Mouse (Mus musculus) cerebellum, adult 11 months (tissue): ENCODE data around the gene Gab1.

ENCODE experiments used
- DNase-seq: peaks from one replicate; pipeline ENCODE4 v3.0.0; 2022

Gene Gab1

DNA sequence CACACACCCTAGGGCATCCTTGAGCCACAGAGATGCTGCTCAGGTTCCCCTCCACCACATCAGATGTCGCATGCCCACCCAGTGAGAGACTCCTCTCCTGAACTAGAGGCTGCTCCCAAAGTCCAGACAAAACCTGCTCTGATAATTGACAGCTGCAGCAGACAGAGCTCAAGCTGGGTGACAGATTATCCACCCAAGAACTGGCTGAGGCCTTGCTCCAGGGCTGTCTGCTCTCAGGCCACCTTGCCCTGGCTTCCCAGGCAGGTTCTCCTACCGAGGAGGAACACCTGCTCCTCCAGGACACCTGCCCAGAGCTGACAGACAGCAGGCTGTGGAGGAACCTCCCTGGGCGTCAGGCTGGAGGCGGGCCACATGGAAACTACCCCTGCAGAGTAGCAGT lies 7.6 kb downstream of the Gab1 start:
- DNase-seq: peak; percentile 80

DNA sequence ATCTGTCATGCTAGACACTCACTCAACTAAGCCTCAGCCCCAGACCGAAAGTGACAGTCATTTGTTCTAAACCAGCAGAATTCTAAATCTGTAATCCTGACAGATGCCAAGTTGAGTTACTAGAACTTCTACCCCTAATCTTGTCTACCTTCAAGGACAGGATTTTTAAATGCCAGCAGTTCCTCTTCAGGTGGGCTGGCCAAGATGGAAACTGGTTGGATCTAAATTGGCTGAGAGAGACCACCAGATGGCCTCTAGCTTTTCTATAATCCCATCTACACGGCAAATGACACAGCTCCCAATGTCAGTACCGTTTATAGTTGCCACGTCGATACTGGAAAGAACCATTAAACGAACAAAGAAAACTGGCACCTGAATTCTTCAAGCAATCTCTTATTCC lies 8.9 kb downstream of the Gab1 start:
- DNase-seq: no peak

GRCm38 (mm10) chr8:80870535-80871204 lies 9.6 kb downstream of the Gab1 start:
- DNase-seq: no peak

- DNase-seq: no peak
These were observed 10.4 kb downstream of the Gab1 start for GRCm38 (mm10) chr8:80869881-80870328.

DNA sequence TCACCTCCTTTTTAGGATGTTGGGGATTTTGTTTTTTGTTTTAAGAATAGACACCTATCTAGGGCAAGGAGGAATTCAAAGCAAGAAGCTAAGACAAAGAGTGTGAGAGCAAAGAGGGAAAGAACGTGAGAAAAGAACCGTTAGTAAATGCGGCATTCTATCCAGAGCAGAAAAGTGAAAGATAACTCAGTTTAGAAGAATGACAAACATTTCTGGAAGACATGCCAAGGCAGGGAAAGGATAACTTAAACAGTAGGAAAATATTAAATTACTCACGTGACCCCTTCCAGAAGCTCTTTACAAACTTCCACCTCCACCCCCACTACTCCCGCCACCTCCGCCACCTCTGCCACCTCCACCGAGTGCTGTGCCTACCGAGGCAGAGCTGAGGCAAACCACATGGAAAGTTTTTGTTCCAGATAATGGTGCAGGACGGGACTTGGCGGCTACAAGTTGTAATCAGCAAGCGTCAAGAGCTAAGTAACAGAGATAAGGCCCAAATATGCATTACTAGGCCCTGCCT lies 11.5 kb downstream of the Gab1 start:
- DNase-seq: no peak

DNA sequence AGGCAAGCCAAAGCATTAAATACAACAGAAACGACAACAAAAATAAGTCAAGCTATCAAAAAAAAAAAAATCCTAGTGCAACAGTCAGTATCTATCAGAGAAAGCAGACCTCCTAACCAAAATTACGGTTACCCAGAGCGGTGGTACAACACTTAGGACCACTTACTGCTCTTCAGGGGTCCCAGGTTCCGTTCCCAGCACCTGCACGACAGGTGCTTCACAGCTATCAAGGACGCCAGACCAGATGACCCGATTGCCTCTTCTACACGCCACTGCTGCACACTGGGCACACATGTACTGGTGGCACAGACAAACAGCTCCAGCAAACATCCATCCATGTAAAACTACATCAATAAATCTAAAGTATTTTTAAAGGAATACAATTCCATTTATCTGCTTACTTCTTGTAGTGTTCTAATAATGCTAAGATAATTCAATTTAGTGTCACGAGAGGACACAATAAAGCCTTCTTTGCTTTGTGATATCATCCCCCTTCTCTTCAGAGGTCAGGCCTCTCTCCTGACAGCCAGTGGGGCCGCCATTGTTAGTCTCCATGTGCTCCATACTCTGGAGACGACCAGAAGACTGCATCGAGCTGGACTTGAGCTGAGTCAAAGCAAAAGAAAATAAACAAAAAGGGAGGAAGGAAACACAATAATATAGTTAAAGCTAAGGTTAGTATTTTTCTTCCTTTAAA lies 12.2 kb downstream of the Gab1 start:
- no peak for DNase-seq

DNA sequence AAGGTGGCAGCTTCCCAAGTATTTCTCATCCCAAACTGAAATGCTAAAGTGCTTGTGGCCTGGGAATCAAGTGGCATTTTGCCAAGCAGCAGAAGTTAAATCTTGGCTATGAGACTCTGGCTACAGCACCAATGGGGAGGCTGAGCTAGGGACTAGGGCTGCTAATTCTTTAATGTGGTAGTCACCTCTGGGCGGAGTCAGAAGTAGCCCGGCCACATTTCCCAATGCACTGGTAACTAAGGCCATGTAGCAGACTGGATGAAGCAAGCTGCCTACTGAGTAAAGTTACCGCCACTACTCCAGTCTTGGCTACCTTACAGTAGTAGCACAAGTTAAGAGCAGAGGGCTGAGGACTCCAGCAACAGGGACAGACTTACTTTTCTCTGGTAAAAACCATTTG lies 12.7 kb downstream of the Gab1 start:
- DNase-seq: no peak

DNA sequence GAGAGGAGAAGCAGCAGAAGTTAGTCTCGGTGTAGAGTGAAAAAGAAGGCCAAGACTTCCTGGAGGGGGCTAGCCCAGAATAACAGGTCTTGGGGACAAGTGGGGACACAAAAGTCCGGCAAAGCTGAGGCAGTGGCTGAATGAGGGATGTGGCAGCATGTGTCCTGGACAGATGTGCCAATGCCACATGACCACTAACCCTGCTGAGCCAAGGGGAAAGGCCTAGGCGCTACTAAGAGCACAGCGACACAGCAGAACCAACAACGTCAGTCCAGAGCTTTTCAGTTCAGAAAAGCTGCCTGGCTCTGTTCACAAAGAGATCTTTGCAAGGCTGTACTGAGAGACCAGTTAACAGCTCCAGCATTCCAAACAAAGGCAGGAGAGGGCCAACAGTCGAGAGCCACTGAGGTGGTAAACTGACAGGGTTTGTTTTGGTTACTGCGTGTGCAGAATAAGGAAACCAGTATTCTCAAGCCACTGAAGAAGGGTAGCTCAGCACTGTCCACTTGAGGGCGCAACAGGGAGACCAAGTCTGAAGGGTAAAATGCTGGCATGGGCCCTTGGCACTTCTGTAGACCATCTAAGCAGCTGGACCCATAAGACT lies 15.0 kb downstream of the Gab1 start:
- no peak for DNase-seq

- no peak for DNase-seq
These were observed 16.9 kb downstream of the Gab1 start for GRCm38 (mm10) chr8:80863393-80863792.

DNA sequence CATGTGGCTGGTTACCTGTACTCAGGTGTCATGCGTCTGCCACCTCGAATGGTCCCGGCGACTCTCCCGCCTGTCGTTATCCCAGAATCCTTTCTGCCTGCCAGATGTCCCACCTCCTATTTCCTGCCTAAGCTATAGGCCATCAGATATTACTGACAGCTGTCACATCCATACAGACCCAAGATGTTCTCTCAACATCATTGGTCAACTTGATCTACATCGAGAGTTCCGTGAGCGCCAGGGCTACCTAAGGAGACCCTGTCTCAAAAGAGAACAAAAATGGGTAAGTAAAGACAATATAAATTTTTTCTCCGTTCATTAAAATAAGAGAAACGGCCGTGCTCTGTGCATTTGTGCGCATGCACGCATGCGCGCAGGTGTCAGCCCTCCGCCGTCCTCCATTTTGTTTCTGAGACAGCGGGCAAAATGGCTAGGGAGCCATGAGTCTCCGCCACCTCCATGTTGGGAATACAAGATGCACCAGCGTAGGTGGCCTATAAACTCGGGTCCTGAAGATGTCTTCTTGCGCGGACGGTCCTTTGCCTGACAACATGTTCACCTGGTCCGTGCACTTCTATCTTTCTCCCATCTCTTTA lies 21.0 kb downstream of the Gab1 start:
- no peak for DNase-seq

GRCm38 (mm10) chr8:80857851-80858367 lies 22.4 kb downstream of the Gab1 start:
- no peak for DNase-seq

DNA sequence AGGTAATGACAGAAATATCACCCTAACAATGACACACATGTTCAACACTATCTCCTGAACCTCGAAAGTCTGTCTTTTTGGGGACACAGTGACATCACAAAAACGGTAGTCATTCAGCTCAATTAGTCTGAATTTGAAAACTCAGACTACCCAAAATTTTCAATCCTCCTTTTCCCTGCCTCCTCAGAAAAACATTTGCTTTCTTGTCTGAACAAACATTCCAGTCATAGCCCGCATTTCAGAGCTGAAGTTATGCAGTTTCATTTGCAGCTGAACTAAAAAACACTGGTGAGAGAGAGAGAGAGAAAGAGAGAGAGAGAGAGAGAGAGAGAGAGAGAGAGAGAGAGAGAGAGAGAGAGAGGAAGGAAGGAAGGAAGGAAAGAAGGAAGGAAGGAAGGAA lies 23.2 kb downstream of the Gab1 start:
- no peak for DNase-seq

DNA sequence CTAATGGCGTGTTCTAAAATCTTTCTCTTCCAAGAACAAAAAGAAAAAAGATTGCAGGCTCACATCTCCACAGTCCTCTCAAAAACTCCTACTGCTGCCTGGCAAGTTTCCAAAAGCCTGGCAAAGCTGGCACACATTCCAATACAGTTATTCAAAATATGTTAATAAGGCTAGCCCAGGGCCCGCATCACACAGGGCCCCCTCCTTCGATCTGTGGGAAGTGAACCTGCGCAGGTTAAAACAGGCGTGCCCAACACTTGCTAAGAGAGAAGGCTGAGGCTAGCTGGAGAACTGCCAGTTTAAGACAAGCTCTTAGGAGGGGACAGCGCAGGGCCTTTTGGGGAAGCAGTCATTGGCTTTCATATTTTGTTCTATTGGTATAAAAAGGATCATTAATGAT lies 23.7 kb downstream of the Gab1 start:
- DNase-seq: no peak

DNA sequence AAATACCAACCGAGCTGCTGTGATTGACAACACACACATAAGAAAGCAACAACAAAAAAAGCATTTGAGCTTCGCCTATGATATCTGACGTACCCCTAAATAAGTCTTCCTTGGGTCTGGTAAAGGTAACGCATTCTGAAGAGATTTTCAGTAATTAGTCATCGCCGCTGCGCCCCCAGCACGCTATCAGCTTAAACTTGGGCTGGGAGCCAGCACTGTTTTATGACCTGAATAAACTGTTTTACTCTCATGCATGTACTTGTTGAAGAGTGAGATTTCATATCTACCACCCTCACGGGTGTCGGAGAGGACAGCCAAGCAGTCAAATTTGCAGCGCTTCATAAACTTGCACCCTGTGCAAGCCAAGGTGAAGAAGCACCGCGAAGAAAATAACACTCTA lies 26.7 kb downstream of the Gab1 start:
- DNase-seq: no peak

DNA sequence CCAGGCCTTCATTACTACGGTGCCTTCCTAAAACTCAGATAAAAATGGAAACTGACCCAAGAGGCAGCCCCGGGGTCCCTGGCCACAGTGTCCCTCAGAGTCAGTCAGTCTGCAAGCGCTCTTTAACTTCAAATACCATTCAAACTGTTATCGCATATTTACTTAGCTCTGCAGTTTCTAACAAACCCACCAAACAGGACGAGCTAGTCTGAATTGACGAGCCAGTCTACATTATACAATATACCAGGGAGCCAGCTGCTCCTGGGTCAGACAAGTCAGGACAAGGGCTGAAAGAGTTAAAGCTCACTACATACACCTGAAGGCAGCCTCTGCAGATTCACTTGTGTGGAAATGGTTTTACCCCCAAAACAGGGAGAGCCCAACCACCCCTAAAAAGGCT lies 27.1 kb downstream of the Gab1 start:
- no peak for DNase-seq

DNA sequence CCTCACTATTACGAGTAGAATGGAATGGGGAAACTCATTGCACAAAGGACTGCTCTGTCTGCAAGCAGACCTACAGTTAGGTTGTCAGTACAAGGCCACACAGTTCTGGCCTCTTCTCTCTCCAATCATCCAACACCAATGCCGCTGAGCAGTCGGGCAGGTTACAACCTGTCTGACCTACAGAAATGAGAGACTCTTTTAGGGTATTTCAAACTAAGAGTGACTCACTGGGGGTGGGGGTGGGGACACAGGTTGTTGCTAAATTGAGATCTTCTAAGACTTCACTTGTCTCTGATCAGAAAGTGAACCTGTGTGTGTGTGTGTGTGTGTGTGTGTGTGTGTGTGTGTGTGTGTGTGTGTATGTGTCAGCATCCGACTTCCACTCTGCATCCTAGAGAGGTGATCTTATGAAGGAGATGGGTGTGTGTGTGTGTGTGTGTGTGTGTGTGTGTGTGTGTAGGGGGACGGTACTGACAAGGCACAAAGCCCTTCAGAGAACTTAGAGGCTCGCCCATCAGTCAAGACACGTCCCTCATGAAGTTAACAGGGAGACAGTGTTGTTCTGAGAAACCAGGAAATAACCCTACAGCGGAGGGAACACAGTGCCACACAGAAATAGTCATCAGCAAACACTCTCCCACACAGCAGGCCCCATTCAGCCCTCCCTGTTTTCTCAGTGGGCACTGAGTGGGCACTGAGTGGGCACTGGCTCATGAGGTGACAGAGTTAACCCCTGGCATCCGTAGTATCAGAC lies 27.7 kb downstream of the Gab1 start:
- no peak for DNase-seq

- no peak for DNase-seq
These were observed 28.7 kb downstream of the Gab1 start for GRCm38 (mm10) chr8:80851648-80852047.

DNA sequence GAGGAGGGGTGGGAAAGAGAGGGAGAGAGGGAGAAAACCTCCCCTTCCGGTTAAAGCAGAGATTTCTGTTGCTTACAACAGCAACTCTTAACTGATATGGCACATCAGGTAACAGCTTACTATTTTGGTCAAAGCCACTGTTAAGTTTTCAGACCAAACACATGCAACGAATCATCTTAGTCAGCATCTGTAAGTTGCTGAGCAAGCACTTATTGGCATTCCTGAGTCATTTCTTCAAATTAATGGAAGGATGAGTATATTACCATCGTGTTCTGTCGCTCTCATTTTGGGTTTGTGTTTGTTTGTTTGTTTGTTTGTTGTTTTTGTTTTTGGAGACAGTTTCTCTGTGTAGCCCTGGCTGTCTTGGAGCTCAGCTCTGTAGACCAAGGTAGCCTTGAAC lies 30.3 kb downstream of the Gab1 start:
- DNase-seq: no peak

- no peak for DNase-seq
These were observed 31.7 kb downstream of the Gab1 start for GRCm38 (mm10) chr8:80848631-80849030.

DNA sequence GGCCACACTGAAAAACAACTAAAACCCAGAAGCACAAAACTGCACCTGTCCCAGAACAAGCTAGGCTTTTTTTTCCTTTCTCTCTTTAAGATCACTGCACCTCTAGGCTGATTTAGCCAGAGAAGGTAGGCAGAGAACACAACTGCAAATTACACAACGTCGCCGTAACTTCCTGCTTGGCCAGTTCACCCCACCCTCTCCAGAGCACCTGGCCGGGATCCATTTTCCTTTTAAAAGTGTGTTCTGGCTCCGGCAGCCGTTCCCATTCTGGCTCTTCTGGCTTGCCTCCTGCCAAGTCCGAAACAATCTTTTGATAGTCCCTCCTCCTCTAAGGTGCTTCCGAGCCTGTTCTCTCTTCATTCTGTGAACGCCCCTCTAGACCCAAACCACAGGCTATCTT lies 32.4 kb downstream of the Gab1 start:
- DNase-seq: no peak

DNA sequence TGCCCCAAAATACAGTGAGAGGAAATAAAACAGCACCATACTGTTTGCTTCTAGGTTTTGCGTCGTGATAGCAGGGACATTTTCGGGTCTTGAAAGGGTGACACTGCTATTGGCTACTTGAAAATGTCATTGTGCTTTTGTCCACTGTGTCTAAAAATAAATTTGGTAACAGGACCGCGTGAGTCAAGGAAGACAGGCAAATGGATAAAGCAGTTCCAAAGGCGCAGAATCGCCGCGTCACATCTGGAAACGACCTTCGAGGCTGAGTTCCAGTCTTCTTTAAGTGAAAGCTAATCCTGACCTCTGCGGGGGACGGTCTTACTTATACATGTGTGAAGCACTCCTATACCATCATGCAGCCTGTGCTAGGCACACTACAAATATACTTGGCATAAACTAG lies 35.0 kb downstream of the Gab1 start:
- DNase-seq: no peak

GRCm38 (mm10) chr8:80843744-80844434 lies 36.4 kb downstream of the Gab1 start:
- DNase-seq: no peak
